Mouse (Mus musculus) embryonic facial prominence, embryonic 14.5 days (tissue): Measurements from ENCODE around the gene Ythdf2. TPM values are rescaled to one million over a fixed set of nuclear protein-coding genes. Genes with fewer than 3 reads are reported as not detected.

Experiments
- ATAC-seq: fragments of 200-750 bp; cut with Nextera tagmentation; 2 replicates; pipeline ENCODE4 v1.8.0; 2017; ENCODE audit warnings: low read depth, moderate number of reproducible peaks, moderate TSS enrichment
- DNase-seq: peaks from one replicate; pipeline ENCODE4 v3.0.0-alpha.2; 2015; ENCODE audit warnings: low spot score
- H3K27ac ChIP-seq: fragments of 300-500 bp; sonication (generic); replicated peaks from 2 replicates; pipeline ENCODE4 v1.5.1; 2014; ENCODE audit warnings: low read depth, mild to moderate bottlenecking, low read length, moderate library complexity
- H3K27me3 ChIP-seq: fragments of 300-500 bp; sonication (generic); replicated peaks from 2 replicates; pipeline ENCODE4 v1.6.1; 2014; ENCODE audit warnings: low read length; ENCODE audit not compliant: control insufficient read depth, insufficient read depth
- H3K36me3 ChIP-seq: fragments of 300-500 bp; sonication (generic); 2 replicates; pipeline ENCODE4 v1.6.1; 2014; ENCODE audit warnings: low read length, mixed read lengths; ENCODE audit not compliant: control insufficient read depth, insufficient read depth
- H3K4me1 ChIP-seq: fragments of 300-500 bp; sonication (generic); 2 replicates; pipeline ENCODE4 v1.6.1; 2014; ENCODE audit warnings: antibody characterized with exemption, low read length; ENCODE audit not compliant: control insufficient read depth, insufficient read depth
- H3K4me2 ChIP-seq: fragments of 300-500 bp; sonication (generic); 2 replicates; pipeline ENCODE4 v1.6.1; 2014; ENCODE audit warnings: low read depth, mild to moderate bottlenecking, low read length, moderate library complexity, mixed read lengths
- H3K4me3 ChIP-seq: fragments of 300-500 bp; sonication (generic); 2 replicates; pipeline ENCODE4 v1.5.1; 2014; ENCODE audit warnings: low read depth, mild to moderate bottlenecking, low read length
- H3K9ac ChIP-seq: fragments of 300-500 bp; sonication (generic); 2 replicates; pipeline ENCODE4 v1.6.1; 2014; ENCODE audit warnings: low read depth, mild to moderate bottlenecking, low read length, moderate library complexity, mixed read lengths
- H3K9me3 ChIP-seq: fragments of 300-500 bp; sonication (generic); 2 replicates; pipeline ENCODE4 v1.6.1; 2016; ENCODE audit warnings: low read length; ENCODE audit not compliant: control insufficient read depth
- WGBS: fragments of 180-500 bp; shearing (Covaris S2); extraction: QIAGEN DNeasy Blood & Tissue Kit; methylation state at CpG from one replicate; pipeline ENCODE4 v1.1.7; 2014; 5-methylcytosine and 5-hydroxymethylcytosine counted together
- polyA plus RNA-seq: library from polyadenylated mRNA; unstranded; fragments of >200 nt; fragmentation: Nextera tagmentation; extraction: Ambion mirVana; gene quantifications from 2 replicates; pipeline ENCODE4 v1.2.1, GENCODE M21; 2014

Gene Ythdf2
- polyA plus RNA-seq, 1 experiment from 2014 or later: 98.5 TPM

DNA sequence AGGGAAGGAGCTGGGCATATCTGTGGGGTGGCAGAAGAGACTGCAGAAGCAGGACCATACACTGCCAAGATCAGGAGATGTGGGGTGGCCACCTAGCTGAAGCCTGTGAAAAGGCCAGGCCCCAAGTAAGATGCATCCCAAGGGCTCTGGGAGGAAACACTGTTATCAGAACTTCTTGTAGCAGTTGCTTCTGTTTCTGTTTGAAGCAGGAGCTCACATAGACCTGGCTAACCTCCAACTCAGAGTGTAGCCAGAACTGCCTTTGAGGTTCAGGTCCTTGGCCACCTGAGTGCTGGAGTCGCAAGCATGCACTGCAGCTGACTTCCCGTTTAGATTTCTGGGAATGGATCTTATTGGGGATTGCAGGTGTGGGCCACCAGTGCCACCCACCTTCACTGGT lies 5.7 kb upstream of the Ythdf2 start:
- 61% methylated on average over 2 of the region's 2 CpGs for WGBS
- H3K36me3 ChIP-seq: 0 out of 2 replicates have a peak, but pooled peaks cover 11% of the 10 kb centered on the region
- no peak overlapping the region for H3K4me3 ChIP-seq
- no peak for DNase-seq
- no peak overlapping the region for H3K9ac ChIP-seq
- H3K4me2 ChIP-seq: no peak overlapping the region
- no peaks in the 10 kb centered on the region for H3K27me3 ChIP-seq
- H3K4me1 ChIP-seq: no peaks in the 10 kb centered on the region
- ATAC-seq: no peak
- H3K27ac ChIP-seq: no peak overlapping the region
- H3K9me3 ChIP-seq: no peaks in the 10 kb centered on the region

DNA sequence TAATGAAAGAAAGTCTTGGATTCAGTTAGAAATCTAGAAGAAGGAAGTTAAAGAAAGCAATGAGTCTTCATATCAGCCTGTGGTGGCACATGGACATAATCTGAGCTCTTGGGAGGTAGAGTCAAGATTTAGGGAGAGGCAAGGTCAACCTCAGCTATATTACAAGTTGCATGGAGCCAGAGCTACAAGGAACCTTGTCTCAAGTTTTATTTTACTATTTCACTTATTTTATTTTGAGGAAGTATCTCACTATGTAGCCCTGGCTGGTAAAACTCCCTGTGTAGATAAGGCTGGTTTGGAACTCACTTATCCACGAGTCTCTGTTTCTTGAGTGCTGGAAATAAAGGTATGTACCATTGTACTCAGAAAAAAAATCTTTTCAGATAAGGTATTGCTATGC lies 4.5 kb upstream of the Ythdf2 start:
- Histone ChIP-seq H3K9me3 (no peaks in the 10 kb centered on the region), H3K4me1 (no peaks in the 10 kb centered on the region), H3K27ac (no peak overlapping the region), H3K36me3 (0 out of 2 replicates have a peak, but pooled peaks cover 7% of the 10 kb centered on the region), H3K4me3 (no peak overlapping the region), H3K27me3 (no peaks in the 10 kb centered on the region), H3K4me2 (no peak overlapping the region), H3K9ac (no peak overlapping the region)
- DNase-seq (no peak), ATAC-seq (no peak)
- 76% methylated on average over 1 of the region's 1 CpGs for WGBS

DNA sequence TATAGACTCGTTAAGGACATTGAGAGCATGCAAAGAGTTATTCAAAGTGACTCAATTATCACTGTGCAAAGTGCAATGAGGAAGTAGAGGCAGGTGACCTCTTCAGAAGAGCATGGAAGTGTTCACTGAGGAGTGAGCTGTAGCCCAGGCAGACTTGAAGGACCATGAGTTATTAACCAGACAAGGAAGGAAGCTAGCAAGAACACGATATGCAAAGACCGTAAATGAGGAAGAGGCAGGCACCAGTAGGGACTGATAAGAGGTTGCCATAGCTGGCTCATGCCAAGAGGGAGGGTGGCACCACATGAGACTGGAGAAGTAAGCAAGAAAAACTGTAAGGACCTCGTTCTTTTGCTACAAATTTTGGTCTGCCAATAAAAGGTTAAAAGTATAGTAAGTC lies 2.7 kb upstream of the Ythdf2 start:
- peaks cover 6% of the 10 kb centered on the region; the same call in 1 of the 2 replicates for H3K36me3 ChIP-seq
- no peaks in the 10 kb centered on the region for H3K27me3 ChIP-seq
- no peak overlapping the region for H3K4me3 ChIP-seq
- H3K27ac ChIP-seq: no peak overlapping the region
- no peak overlapping the region for H3K4me2 ChIP-seq
- WGBS: 76% methylated on average over 4 of the region's 4 CpGs
- H3K9me3 ChIP-seq: no peaks in the 10 kb centered on the region
- H3K4me1 ChIP-seq: peaks cover 7% of the 10 kb centered on the region; the same call in 1 of the 2 replicates
- DNase-seq: no peak
- ATAC-seq: no peak
- H3K9ac ChIP-seq: no peak overlapping the region

DNA sequence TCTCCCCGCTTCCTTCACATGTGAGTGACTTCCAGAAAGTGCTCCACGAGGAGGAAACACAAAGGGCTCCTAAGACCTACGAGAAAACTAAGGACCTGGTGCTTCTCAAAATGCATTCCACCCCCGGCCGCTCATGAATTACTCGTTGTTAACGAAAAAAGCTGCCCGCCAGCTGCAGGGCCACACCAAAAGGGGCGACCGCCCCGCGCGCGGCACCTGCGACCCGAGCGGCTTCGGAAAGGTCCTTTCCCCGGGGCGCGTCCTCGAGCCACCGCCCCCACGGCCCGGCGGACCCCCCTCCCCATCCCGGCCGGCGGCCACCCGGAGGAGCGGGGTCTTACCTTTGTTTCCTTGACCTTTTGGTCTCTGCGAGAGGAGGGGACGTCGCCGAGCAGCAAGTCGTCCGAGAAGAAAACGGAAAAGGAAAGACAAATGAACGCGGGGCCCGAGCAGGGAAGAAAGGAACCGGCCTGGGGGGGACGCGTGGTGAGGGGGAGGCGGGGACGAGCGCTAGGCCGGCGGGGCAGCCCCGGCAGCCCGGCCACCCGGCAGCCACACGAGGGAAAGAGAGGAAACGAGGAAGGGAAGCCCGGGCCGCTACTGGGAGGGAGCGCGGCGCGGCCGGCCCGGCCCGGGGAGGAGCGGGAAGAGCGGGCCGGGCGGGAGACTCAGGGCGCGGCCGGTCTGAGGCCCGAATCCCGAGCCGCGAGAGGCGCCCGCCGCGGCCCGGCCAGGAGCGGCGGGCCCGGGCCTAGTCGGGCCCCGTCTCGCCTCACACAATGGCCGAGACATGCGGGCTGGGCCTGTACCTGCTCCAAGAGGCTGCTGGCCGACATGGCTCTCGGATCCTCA lies 786 bp downstream of the Ythdf2 start:
- peak overlapping the region; percentile 55 for H3K4me2 ChIP-seq
- peaks cover 14% of the 10 kb centered on the region; the same call in 1 of the 2 replicates for H3K4me1 ChIP-seq
- 2% methylated on average over 60 of the region's 89 CpGs for WGBS
- DNase-seq (peak; percentile 3), ATAC-seq (peak; percentile 80)
- H3K27ac ChIP-seq: peak overlapping the region; percentile 94
- H3K36me3 ChIP-seq: peaks cover 36% of the 10 kb centered on the region
- H3K27me3 ChIP-seq: no peaks in the 10 kb centered on the region
- no peaks in the 10 kb centered on the region for H3K9me3 ChIP-seq
- peak overlapping the region; percentile 98 for H3K4me3 ChIP-seq
- peak overlapping the region; percentile 99 for H3K9ac ChIP-seq

DNA sequence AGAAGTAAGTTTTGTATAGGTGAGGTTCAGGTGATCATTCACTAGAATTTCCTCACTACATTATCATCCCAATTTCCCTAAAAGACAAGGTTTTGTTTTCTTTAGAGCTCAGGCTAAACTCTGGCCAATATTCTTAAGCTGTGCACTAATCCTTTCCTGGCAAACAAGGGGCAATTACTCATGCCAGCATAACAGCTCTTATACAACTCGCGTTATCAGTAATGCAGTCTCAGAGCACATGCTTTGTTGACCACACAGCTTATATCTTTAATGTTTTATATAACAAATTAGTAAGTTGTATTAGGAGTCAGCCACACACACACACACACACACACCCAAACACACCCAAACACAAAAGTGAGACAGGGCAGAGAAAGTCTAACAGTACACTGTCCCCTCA lies 1.8 kb downstream of the Ythdf2 start:
- peak overlapping the region; percentile 55 for H3K4me2 ChIP-seq
- H3K36me3 ChIP-seq: peaks cover 46% of the 10 kb centered on the region
- H3K9ac ChIP-seq: peak overlapping the region; percentile 99
- DNase-seq (peak; percentile 12), ATAC-seq (no peak)
- 51% methylated on average over 2 of the region's 2 CpGs for WGBS
- H3K4me1 ChIP-seq: peaks cover 14% of the 10 kb centered on the region; the same call in 1 of the 2 replicates
- no peaks in the 10 kb centered on the region for H3K27me3 ChIP-seq
- no peak overlapping the region for H3K27ac ChIP-seq
- no peaks in the 10 kb centered on the region for H3K9me3 ChIP-seq
- H3K4me3 ChIP-seq: peak overlapping the region; percentile 98

DNA sequence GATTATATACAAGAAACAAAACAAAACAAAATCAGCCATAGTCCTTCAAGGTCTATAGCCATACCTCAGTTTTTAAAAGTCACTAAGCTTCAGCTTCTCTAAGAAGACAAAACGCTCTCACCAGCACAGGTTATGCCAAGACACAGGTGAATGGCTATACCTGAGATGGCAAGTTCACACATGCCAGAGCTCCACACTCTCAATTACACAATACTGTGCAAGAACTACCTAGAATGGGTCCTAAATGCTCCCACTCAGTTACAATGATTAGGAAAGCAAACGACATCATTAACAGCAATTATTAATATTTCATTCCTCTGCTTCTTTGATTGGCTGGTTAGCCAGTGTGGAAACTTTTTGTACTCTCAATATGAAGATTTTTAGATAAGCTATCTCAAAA lies 2.8 kb downstream of the Ythdf2 start:
- peaks cover 57% of the 10 kb centered on the region for H3K36me3 ChIP-seq
- H3K9me3 ChIP-seq: no peaks in the 10 kb centered on the region
- H3K4me2 ChIP-seq: 0 out of 2 replicates have a peak overlapping the region, but pooled peaks have one; percentile 2
- no peak overlapping the region for H3K9ac ChIP-seq
- no peak for ATAC-seq
- H3K4me1 ChIP-seq: peaks cover 14% of the 10 kb centered on the region; the same call in 1 of the 2 replicates
- no peaks in the 10 kb centered on the region for H3K27me3 ChIP-seq
- DNase-seq: peak; percentile 12
- 73% methylated on average over 2 of the region's 2 CpGs for WGBS
- no peak overlapping the region for H3K27ac ChIP-seq
- no peak overlapping the region for H3K4me3 ChIP-seq

DNA sequence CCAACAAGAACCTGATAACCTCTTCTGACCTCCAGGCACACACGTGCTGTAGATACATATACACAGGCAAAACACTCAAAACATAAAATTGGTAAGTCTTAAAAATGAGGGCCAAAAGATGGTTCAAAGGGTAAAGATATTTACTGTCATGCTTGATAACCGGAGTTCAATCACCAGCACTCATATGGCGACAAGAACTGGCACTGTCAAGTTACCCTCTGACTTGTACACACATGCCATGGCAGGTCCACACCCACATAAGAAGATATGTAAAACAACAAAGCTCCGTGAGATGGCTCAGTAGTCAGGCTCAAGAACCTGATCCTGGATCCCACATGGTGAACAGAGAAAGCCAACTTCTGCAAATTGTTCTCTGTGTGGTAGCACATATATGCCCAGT lies 4.8 kb downstream of the Ythdf2 start:
- ATAC-seq (no peak), DNase-seq (no peak)
- Histone ChIP-seq H3K4me1 (peaks cover 14% of the 10 kb centered on the region; the same call in 1 of the 2 replicates), H3K4me2 (no peak overlapping the region), H3K4me3 (no peak overlapping the region), H3K9ac (no peak overlapping the region), H3K27ac (no peak overlapping the region), H3K9me3 (no peaks in the 10 kb centered on the region), H3K36me3 (peaks cover 77% of the 10 kb centered on the region), H3K27me3 (no peaks in the 10 kb centered on the region)
- WGBS: 86% methylated on average over 4 of the region's 4 CpGs

DNA sequence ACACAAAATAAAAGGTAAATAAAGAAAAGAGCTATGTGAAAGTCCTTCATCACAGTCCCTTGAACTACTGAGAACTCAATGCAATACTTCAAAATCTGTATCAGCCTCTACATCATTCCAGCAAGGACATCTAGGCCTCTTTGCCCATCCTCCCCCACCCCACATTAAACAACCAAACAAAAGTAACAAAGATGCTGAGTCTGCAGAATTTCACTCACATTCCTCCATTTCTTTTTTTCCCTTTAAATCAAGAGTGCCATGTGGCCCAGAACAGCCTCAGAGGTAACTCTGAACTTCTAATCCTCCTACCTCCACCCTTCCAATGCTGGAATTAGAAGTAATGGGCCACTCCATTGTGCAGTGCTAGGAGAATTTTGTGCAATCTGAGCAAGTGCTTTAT lies 13.3 kb downstream of the Ythdf2 start:
- ATAC-seq (no peak), DNase-seq (no peak)
- no peak overlapping the region for H3K27ac ChIP-seq
- H3K27me3 ChIP-seq: no peaks in the 10 kb centered on the region
- H3K9me3 ChIP-seq: no peaks in the 10 kb centered on the region
- H3K9ac ChIP-seq: no peak overlapping the region
- H3K4me1 ChIP-seq: peaks cover 3% of the 10 kb centered on the region; the same call in 1 of the 2 replicates
- H3K4me2 ChIP-seq: no peak overlapping the region
- H3K4me3 ChIP-seq: no peak overlapping the region
- peaks cover 70% of the 10 kb centered on the region for H3K36me3 ChIP-seq
